Mouse (Mus musculus) B cell, adult 62 days (primary cell): ENCODE measurements around the gene Recql5. TPM values are rescaled to one million over a fixed set of nuclear protein-coding genes. Genes with fewer than 3 reads are reported as not detected.

Source experiments
- total RNA-seq: library from RNA; stranded (reverse); gene quantifications from 4 replicates; pipeline ENCODE4 v1.2.4, GENCODE M21; 2023

The Recql5 gene
- total RNA-seq: 55.1 to 64.6 TPM (median 58.9 TPM) in 4 replicates

DNA sequence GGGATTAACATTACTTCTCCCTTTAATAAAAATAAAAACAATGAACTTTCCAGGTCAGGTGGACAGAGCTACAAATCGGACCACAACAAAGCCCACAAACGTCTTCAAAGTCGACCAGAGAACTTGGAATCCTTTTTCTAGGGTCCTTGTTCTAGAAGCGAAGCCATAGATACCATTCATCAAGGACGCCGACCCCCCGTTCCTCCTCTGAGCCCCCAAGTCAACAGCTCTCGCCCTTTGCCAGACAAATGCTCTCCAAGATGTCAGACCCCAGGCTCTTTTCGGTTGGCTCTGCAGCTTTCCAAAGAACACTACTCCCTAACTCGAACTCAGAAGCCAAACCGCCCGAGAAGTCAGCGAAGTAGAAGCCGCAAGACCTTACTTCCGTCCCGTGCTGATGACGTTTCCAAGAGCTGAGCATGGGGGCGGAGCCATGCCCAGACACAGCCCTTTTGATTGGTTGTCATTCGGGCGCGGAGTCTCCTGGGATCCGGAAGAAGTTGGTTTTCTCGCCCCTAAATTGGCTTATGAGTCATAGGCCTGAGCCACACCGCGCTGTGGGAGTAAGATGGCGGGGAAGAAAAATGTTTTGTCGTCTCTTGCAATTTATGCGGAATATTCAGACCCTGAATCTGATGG lies at the start of gene Recql5, which contains the start of gene Sap30bp:
Gene Recql5, minus strand, starts transcription at position 370 of the 639 bp plus-strand sequence.
Gene Sap30bp, plus strand, starts transcription at position 175 of the 639 bp plus-strand sequence.

DNA sequence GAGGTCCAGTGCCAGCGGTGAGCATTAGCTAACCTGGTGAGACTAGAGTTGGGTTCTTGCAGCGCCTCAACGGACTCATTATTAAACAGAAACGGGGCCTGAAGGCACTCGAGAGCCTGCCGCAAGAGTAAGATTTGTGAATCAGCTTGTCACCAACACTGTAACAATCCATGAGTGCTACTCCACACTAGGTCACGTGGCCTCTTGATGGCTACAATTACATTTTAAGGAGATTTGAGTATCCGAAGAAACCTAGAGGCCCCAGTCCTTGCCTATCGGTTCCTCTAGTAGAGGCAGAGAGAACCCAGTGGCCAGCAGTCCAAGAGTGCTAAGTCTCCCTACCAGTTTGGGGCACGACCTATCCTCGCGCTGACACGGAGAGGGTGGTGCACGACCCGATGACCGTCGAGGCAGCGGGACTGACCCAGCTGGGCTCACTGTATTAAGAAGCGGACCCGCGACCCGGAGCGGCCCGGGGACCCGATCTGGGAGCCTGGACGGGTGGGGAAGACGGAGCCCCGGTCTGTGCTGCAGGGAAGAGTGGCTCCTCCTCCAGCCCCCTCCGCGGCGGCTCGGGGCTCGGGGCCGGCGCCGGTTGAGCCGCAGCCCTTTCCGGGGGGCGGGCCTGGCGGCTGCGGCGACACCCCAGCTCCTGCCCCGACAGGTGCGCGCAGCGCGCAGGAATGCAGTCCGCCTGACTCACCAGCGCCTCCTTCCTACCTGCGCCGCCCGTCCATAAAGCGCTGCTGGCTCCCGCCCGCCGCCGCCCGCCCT lies 41.2 kb upstream of the Recql5 start, which contains the start of gene Itgb4:
Gene Itgb4, plus strand, starts transcription at position 401 of the 774 bp plus-strand sequence.

DNA sequence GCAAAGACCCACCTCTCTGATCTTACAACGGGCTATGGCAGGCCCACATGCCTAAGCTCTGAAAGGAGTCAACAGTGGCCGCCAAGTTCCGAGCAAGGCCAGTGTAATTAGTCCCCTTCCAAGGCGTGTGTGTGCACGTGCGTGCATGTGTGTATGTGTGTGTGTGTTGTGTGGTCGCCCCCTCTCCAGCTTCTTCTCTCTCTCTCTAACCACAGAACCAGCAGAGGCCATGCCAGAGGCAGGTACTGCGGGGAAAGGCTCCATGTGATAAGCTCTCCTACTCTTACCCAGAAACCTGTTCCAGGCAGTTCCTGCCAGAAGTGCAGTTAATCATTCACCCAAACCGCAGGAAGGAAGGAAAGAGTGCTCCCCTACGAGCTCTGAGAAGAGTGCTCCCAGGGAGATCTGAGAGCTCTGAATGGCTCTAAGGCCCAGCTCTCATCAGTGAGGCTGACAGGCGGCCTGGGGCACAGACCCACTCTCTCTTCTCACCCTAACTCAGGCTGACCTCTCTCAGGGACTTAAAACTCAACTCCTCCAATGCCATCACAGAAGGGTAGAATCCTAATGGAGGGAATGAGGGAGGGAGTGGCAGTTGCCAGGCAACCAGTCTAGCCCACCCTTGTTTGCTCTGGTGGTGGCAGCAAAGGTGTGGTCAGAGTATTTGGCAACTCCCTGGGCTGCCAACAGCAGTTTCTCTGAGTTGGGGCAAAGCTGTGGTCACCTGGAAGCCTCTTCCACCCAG lies 21.5 kb downstream of the Recql5 start, which contains the start of gene Smim6:
Gene Smim6, plus strand, starts transcription at position 386 of the 745 bp plus-strand sequence.

DNA sequence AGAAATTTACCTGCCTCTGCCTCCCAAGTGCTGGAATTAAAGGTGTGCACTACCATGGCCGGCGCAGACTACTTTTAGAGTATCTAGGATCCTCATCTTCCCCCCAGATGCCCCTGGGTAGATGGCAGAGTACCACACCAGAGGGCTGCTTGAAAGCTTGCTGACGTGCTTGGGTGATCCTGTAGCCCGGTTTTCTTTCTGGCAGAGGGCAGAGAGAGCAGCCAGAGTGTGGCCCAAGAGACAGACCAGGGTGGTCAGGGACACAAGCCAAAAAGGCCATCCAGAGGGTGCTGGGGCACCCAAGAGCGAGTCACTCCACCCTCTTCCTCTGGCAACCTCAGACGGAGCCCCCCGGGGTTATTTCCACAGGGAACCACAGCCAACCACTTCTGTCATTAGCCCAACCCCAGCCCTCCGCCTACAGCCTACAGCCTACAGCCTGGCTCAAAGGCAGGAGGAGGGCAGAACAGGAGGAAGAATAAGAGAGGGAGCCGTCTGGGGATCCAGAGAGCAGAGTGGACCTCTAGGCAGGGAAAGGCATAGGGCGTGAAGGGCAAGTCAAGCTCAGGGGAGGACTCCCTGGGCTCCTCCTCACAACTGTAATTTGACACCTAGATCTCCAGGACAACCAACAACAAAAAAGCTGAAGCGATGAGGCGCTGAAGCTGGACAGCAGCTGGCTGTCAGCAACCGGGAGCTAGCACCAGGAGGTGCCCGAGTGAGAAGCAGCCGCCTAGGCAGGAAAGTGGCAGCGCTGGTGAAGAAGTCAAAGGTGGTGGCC lies 33.6 kb downstream of the Recql5 start, which contains the start of gene Smim5:
Gene Smim5, plus strand, starts transcription at position 481 of the 781 bp plus-strand sequence.

DNA sequence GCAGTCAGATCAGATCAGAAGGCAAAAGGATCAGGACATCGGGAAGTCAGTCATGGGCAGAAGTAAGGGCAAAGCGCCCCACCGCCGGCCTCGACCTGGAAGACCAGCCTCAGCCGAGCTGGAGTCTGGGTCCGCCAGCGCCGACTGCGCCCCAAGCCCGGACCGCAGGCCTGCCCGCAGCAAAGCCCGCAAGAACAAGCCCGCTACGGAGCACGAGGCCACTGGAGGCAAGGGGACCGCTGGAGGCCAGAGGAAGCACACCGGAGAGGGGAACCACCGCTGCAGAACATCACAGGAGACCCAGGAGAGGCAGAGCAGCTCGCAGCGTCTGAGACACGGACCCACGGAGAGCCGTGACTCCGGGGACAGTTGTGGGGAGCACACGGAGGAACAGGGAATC lies 74.9 kb downstream of the Recql5 start, which contains the start of gene Myo15b:
Gene Myo15b, plus strand, starts transcription at position 53 of the 400 bp plus-strand sequence.

Other genes with a start within 250 kb of the Recql5 start
- gene Grb2, start 224.9 kb downstream of the Recql5 start, total RNA-seq: 280 to 374 TPM (median 338 TPM) in 4 replicates
- gene Tmem94, start 168.0 kb downstream of the Recql5 start, total RNA-seq: 44.2 to 57.0 TPM (median 51.8 TPM) in 4 replicates
- gene Caskin2, start 119.8 kb downstream of the Recql5 start, total RNA-seq: 3.6 to 6.4 TPM (median 4.4 TPM) in 4 replicates
- gene Tsen54, start 118.8 kb downstream of the Recql5 start, total RNA-seq: 31.5 to 33.3 TPM (median 32.9 TPM) in 4 replicates
- 25.7 to 39.1 TPM (median 29.7 TPM) in 4 replicates for gene Llgl2, start 109.4 kb downstream of the Recql5 start, total RNA-seq
- gene Myo15b, start 75.1 kb downstream of the Recql5 start, total RNA-seq: 0.39 to 0.54 TPM (median 0.53 TPM) in 3 of 4 replicates, not detected in the other
- not detected in 4 replicates for gene Smim5, start 33.5 kb downstream of the Recql5 start, total RNA-seq
- gene Smim6, start 21.5 kb downstream of the Recql5 start, total RNA-seq: not detected in 4 replicates
- gene Sap30bp, start 195 bp downstream of the Recql5 start, total RNA-seq: 38.0 to 55.8 TPM (median 40.2 TPM) in 4 replicates
- gene Itgb4, start 41.2 kb upstream of the Recql5 start, total RNA-seq: 0.18 to 1.8 TPM (median 0.19 TPM) in 3 of 4 replicates, not detected in the other
- gene Galk1, start 79.2 kb upstream of the Recql5 start, total RNA-seq: 17.5 to 20.1 TPM (median 19.0 TPM) in 4 replicates
- 3,317 to 3,559 TPM (median 3,439 TPM) in 4 replicates for gene H3f3b, start 94.5 kb upstream of the Recql5 start, total RNA-seq
- 81.4 to 104 TPM (median 94.5 TPM) in 4 replicates for gene Unk, start 96.8 kb upstream of the Recql5 start, total RNA-seq
- gene Unc13d, start 144.5 kb upstream of the Recql5 start, total RNA-seq: 51.9 to 63.8 TPM (median 57.8 TPM) in 4 replicates
- gene Wbp2, start 153.5 kb upstream of the Recql5 start, total RNA-seq: 281 to 313 TPM (median 301 TPM) in 4 replicates
- gene Trim47, start 193.7 kb upstream of the Recql5 start, total RNA-seq: 0.36 to 2.8 TPM (median 0.91 TPM) in 4 replicates
- gene Trim65, start 197.7 kb upstream of the Recql5 start, total RNA-seq: 34.0 to 37.5 TPM (median 35.3 TPM) in 4 replicates
- 55.2 to 60.4 TPM (median 56.1 TPM) in 4 replicates for gene Mrpl38, start 205.4 kb upstream of the Recql5 start, total RNA-seq
- 34.0 to 40.7 TPM (median 37.1 TPM) in 4 replicates for gene Fbf1, start 234.7 kb upstream of the Recql5 start, total RNA-seq